Mouse (Mus musculus) embryo, embryonic 10.5 days (tissue): Measurements from ENCODE around the gene Cebpe.

Source experiments
- DNase-seq: peaks from one replicate; pipeline ENCODE4 v3.0.0-alpha.2; 2015; ENCODE audit warnings: low spot score

Gene Cebpe

GRCm38 (mm10) chr14:54721711-54722110 lies 9.7 kb upstream of the Cebpe start:
- no peak for DNase-seq

GRCm38 (mm10) chr14:54720654-54721350 lies 8.8 kb upstream of the Cebpe start:
- DNase-seq: no peak

- no peak for DNase-seq
These were observed 8.1 kb upstream of the Cebpe start for GRCm38 (mm10) chr14:54720041-54720440.

- no peak for DNase-seq
These were observed 3.4 kb upstream of the Cebpe start for GRCm38 (mm10) chr14:54715402-54715801.

- peak; percentile 26 for DNase-seq
These were observed 2.7 kb upstream of the Cebpe start for GRCm38 (mm10) chr14:54714617-54715081.

- peak; percentile 96 for DNase-seq
These were observed 2.1 kb upstream of the Cebpe start for GRCm38 (mm10) chr14:54714121-54714520.

- DNase-seq: no peak
These were observed 887 bp upstream of the Cebpe start for GRCm38 (mm10) chr14:54712861-54713260.

GRCm38 (mm10) chr14:54709054-54709453 lies 2.9 kb downstream of the Cebpe start:
- no peak for DNase-seq

- DNase-seq: peak; percentile 3
These were observed 5.2 kb downstream of the Cebpe start for GRCm38 (mm10) chr14:54706589-54707320.

GRCm38 (mm10) chr14:54705844-54706243 lies 6.1 kb downstream of the Cebpe start:
- DNase-seq: no peak

- no peak for DNase-seq
These were observed 8.8 kb downstream of the Cebpe start for GRCm38 (mm10) chr14:54703207-54703606.

GRCm38 (mm10) chr14:54701298-54701697 lies 10.7 kb downstream of the Cebpe start:
- peak; percentile 85 for DNase-seq

GRCm38 (mm10) chr14:54699586-54699985 lies 12.4 kb downstream of the Cebpe start:
- no peak for DNase-seq

- no peak for DNase-seq
These were observed 13.2 kb downstream of the Cebpe start, which contains the start of gene Gm29776 for GRCm38 (mm10) chr14:54698733-54699132. TSS of gene Gm29776 (minus strand) at chr14:54698833.

- no peak for DNase-seq
These were observed 15.2 kb downstream of the Cebpe start for GRCm38 (mm10) chr14:54696752-54697151.

GRCm38 (mm10) chr14:54695042-54695441 lies 16.9 kb downstream of the Cebpe start:
- DNase-seq: no peak

GRCm38 (mm10) chr14:54687251-54687650 lies 24.7 kb downstream of the Cebpe start:
- no peak for DNase-seq

- DNase-seq: peak; percentile 100
These were observed 25.3 kb downstream of the Cebpe start, which contains the start of gene Acin1 for GRCm38 (mm10) chr14:54686522-54687143. TSS of gene Acin1 (minus strand) at chr14:54686931.

- peak; percentile 94 for DNase-seq
These were observed 25.9 kb downstream of the Cebpe start, which contains the start of gene 1700123O20Rik for GRCm38 (mm10) chr14:54686063-54686521. TSS of gene 1700123O20Rik (plus strand) at chr14:54686216.

- DNase-seq: no peak
These were observed 26.5 kb downstream of the Cebpe start for GRCm38 (mm10) chr14:54685471-54685870.

GRCm38 (mm10) chr14:54682396-54682795 lies 29.6 kb downstream of the Cebpe start:
- no peak for DNase-seq

- no peak for DNase-seq
These were observed 33.2 kb downstream of the Cebpe start for GRCm38 (mm10) chr14:54678657-54679304.
